Mouse (Mus musculus) forebrain, embryonic 16.5 days (tissue): ENCODE data around the gene Zfp593. TPM values are rescaled to one million over a fixed set of nuclear protein-coding genes. Genes with fewer than 3 reads are reported as not detected.
"Not testable (repeated sequence)": the region's sequence is repeated elsewhere in the genome, so short reads cannot be mapped to it uniquely, and the experiment has no call there.

ENCODE experiments used
- ATAC-seq: fragments of 200-750 bp; cut with Nextera tagmentation; 2 replicates; pipeline ENCODE4 v1.8.0; 2017; ENCODE audit warnings: mild to moderate bottlenecking, moderate library complexity
- H3K27ac ChIP-seq: fragments of 300-500 bp; sonication (generic); 2 replicates; pipeline ENCODE4 v1.5.1; 2014; ENCODE audit warnings: low read length, control low read depth
- H3K27me3 ChIP-seq: fragments of 300-500 bp; sonication (generic); replicated peaks from 2 replicates; pipeline ENCODE4 v1.6.1; 2014; ENCODE audit warnings: low read length; ENCODE audit not compliant: control insufficient read depth, insufficient read depth
- H3K36me3 ChIP-seq: fragments of 300-500 bp; sonication (generic); 2 replicates; pipeline ENCODE4 v1.6.1; 2014; ENCODE audit not compliant: control insufficient read depth, insufficient read depth
- H3K4me1 ChIP-seq: fragments of 300-500 bp; sonication (generic); replicated peaks from 2 replicates; pipeline ENCODE4 v1.6.1; 2014; ENCODE audit warnings: low read length; ENCODE audit not compliant: control insufficient read depth, insufficient read depth
- H3K4me2 ChIP-seq: fragments of 300-500 bp; sonication (generic); 2 replicates; pipeline ENCODE4 v1.6.1; 2014; ENCODE audit warnings: mild to moderate bottlenecking, low read length, control low read depth
- H3K4me3 ChIP-seq: fragments of 300-500 bp; sonication (generic); replicated peaks from 2 replicates; pipeline ENCODE4 v1.5.1; 2014; ENCODE audit warnings: mild to moderate bottlenecking, low read length, control low read depth
- H3K9ac ChIP-seq: fragments of 300-500 bp; sonication (generic); replicated peaks from 2 replicates; pipeline ENCODE4 v1.6.1; 2014; ENCODE audit warnings: low read depth, low read length, control low read depth
- H3K9me3 ChIP-seq: fragments of 300-500 bp; sonication (generic); 2 replicates; pipeline ENCODE4 v1.6.1; 2016; ENCODE audit warnings: low read length; ENCODE audit not compliant: control insufficient read depth
- WGBS: fragments of 180-500 bp; shearing (Covaris S2); extraction: QIAGEN DNeasy Blood & Tissue Kit; methylation state at CpG from one replicate; pipeline ENCODE4 v1.1.7; 2014; 5-methylcytosine and 5-hydroxymethylcytosine counted together
- polyA plus RNA-seq: library from polyadenylated mRNA; unstranded; fragments of >200 nt; fragmentation: Nextera tagmentation; extraction: Ambion mirVana; gene quantifications from 2 replicates; pipeline ENCODE4 v1.2.1, GENCODE M21; 2015

Gene Zfp593
- polyA plus RNA-seq, 1 experiment from 2014 or later: 17.1 TPM

DNA sequence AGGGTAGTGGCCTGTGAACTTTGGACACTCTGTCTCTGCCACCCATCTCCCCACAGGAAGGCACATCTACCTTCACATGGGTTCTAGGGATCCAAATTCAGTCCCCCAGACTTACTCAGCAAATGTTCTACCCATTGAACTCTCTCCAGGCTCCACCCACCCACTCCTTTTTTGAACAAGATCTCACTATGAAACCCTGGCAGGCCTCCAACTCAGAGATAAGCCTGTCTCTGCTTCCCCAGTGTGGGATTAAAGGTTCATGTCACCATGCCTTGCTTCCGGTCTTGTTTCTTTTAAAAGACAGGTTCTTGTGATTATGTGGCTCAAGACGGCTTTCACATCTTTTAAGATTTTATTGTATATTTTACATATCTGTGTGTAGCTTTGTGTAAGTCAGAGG is 39.5 kb upstream of the Zfp593 start:
- 94% methylated on average over 2 of the region's 2 CpGs for WGBS
- H3K36me3 ChIP-seq: peaks cover 16% of the 10 kb centered on the region
- no peak overlapping the region for H3K4me2 ChIP-seq
- H3K9me3 ChIP-seq: no peaks in the 10 kb centered on the region
- no peak overlapping the region for H3K9ac ChIP-seq
- H3K4me1 ChIP-seq: peaks cover 18% of the 10 kb centered on the region
- H3K27me3 ChIP-seq: no peaks in the 10 kb centered on the region
- no peak overlapping the region for H3K27ac ChIP-seq
- no peak for ATAC-seq
- H3K4me3 ChIP-seq: no peak overlapping the region

DNA sequence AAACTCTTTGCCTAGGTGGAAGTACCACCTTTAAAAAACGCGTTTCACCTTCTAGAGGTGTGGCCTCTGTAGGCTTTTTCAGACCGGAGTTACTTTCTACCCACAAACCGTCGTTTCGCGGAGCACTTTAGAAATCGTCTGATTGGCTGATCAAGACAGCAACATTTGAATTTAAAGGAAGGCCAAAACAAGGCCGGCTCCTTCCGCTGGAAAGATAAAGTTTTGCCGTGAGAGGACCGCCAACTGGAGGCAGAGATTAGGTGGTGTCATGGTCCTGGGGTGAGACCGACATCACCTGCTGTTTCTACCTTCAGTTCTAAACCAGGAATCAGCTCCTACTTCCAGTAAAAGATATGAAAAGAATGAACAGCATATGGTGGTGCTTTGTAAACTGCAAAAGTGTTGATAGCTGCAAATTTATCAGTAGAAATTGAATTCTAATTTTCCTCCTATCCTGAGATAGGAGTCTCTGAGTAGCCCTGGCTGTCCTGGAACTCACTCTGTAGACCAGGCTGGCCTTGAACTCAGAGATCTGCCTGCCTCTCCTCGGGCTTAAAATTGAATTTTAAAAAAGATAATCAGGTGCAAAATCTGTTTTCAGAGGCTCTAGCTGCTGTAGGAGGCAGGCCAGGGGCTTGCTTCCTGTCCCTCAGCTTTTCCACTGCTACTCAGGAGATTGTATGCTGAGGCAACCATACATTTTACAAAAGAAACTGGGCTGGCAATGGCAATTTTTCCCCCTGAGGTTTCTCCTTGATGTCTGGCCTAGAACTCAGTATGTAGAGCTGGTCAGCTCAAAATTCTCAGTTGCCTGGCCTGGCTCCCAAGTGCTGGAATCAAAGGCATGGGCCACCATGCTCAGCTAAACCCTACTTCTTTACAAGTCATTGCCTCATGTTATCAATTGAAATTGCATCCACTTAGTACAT is 28.3 kb upstream of the Zfp593 start:
- Histone ChIP-seq H3K9me3 (no peaks in the 10 kb centered on the region), H3K27me3 (no peaks in the 10 kb centered on the region), H3K4me3 (no peak overlapping the region), H3K27ac (no peak overlapping the region), H3K4me2 (no peak overlapping the region), H3K36me3 (peaks cover 22% of the 10 kb centered on the region), H3K4me1 (no peaks in the 10 kb centered on the region), H3K9ac (no peak overlapping the region)
- 9% methylated on average over 14 of the region's 14 CpGs for WGBS
- no peak for ATAC-seq

DNA sequence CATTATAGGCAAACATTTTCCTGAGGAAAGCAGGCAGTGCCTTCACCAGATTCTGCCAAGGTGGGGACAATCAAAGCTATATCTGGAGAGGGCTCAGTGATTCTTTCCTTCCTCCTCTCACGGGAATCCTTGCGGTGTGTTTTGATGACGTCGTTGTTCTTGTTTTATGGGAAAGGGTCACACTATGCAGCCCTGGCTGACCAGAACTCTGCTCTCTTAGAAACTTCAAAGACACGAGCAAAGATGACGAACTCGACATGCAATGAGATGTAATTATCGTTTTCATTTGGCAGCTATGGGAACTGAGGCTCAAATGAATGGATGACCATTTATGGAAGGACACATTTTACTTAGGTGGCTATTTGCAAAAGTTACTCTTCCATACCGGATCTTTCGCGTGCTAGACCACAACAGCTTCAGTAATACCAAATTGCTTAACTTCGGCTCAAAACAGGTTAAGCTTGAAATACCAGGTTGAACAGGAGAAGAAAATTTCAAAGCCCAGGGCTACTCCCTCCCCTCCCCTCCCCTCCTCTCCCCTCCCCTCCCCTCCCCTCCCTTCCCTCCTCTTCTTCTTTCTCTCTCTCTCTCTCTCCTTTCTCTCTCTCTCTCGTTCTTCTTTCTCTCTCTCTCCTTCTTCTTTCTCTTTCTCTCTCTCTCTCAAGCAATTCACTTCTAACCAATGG is 27.5 kb upstream of the Zfp593 start:
- Histone ChIP-seq H3K4me3 (no peak overlapping the region), H3K36me3 (peaks cover 16% of the 10 kb centered on the region), H3K9me3 (no peaks in the 10 kb centered on the region), H3K4me1 (no peaks in the 10 kb centered on the region), H3K27ac (no peak overlapping the region), H3K4me2 (no peak overlapping the region), H3K9ac (no peak overlapping the region), H3K27me3 (no peaks in the 10 kb centered on the region)
- no peak for ATAC-seq
- 34% methylated on average over 12 of the region's 13 CpGs for WGBS

DNA sequence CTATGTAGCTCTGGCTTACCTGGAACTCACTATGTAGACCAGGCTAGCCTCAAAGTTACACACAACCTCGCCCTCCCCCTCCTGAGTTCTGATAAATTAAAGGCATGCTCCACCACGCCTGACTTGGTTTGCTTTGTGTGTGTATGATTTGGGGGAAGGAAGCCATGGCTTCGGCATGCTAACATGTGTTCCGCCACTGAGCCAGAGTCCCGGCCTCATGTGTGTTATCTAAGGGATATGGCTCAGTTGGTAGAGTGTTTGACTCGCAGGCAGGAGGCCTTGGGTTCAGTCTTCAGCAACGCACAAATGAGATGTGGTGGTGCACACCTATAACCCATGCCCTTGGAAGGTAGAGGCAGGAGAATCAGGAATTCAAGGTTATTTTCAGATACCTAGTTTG is 26.6 kb upstream of the Zfp593 start:
- H3K9me3 ChIP-seq: no peaks in the 10 kb centered on the region
- H3K4me2 ChIP-seq: no peak overlapping the region
- no peak overlapping the region for H3K9ac ChIP-seq
- H3K4me3 ChIP-seq: no peak overlapping the region
- 83% methylated on average over 7 of the region's 7 CpGs for WGBS
- no peak for ATAC-seq
- H3K27ac ChIP-seq: no peak overlapping the region
- H3K36me3 ChIP-seq: peaks cover 8% of the 10 kb centered on the region
- no peaks in the 10 kb centered on the region for H3K4me1 ChIP-seq
- H3K27me3 ChIP-seq: no peaks in the 10 kb centered on the region

DNA sequence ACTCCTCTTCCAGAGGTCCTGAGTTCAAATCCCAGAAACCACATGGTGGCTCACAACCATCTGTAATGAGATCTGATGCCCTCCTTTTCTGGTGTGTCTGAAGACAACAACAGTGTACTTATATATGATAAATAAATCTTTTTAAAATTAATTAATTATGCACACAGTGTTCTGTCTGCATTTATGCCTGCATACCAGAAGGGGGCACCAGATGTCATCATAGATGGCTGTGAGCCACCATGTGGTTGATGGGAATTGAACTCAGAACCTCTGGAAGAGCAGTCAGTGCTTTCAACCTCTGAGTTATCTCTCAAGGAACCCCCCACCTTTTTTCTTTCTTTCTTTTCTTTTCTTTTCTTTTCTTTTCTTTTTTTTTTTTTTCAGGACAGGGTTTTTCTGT is 24.2 kb upstream of the Zfp593 start:
- not testable (repeated sequence) for H3K9me3 ChIP-seq, H3K36me3 ChIP-seq, H3K4me2 ChIP-seq, H3K27ac ChIP-seq, ATAC-seq, H3K9ac ChIP-seq, H3K4me3 ChIP-seq, H3K4me1 ChIP-seq, H3K27me3 ChIP-seq

DNA sequence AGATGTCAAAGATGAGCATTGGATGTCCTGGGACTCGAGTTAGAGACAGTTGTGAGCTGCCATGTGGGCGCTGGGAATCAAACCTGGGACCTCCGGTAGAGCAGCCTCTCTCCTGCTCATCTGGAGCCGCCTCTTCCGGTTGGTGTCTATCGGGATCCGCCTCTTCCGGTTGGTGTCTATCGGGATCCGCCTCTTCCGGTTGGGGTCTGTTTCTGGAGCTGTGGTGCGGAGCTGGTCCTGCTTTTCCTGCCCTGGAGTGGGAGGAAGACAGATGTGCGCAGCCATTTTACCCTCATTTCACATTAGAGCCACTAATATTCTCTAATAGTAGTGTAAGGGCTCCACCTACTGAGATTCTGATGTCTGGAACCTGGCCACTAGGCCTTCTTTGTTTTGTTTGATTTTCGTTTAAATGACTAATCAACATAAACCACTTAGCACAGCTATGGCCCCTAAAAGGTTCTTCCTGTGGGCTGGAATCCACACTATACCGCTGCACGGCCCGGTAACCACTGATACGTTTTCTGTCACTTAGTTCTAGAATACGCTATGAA is 22.8 kb upstream of the Zfp593 start:
- Histone ChIP-seq H3K27me3 (no peaks in the 10 kb centered on the region), H3K4me2 (no peak overlapping the region), H3K9ac (no peak overlapping the region), H3K9me3 (no peaks in the 10 kb centered on the region), H3K4me3 (no peak overlapping the region), H3K27ac (no peak overlapping the region), H3K4me1 (no peaks in the 10 kb centered on the region), H3K36me3 (no peaks in the 10 kb centered on the region)
- ATAC-seq: no peak
- 84% methylated on average over 19 of the region's 19 CpGs for WGBS

DNA sequence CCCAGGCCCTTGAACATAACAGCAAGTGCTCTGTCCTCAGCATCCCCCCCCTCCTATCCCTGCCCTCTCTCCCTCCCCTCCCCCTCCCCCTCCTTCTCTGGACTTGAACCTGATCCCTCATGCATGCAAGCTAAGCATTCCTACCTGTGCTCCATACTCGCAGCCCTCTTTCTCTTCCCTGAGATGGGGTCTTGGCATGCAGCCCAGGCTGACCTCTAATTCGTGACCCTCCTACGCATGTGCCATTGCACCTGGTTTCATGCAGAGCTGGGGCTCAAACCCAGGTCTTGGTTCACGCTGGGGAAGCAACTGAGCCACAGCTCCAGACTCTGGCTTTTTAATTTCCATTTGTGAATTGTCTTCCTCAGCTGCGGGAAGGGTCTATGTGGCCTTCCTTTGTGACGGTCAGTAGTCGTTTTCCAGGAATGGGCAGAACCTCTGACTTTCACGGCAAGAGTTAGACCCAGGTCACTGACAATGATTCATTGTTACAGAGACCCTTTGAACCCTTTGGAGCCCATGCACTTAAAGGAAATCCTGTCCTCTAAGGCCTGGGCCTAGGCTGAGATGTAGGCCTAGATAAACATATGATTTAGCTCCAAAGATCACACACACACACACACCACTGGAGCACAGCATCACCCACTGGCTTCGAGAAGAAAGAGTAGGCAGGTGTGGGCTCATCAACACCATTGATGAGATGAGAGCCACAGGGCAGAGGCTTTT is 20.6 kb upstream of the Zfp593 start:
- no peaks in the 10 kb centered on the region for H3K9me3 ChIP-seq
- ATAC-seq: no peak
- H3K4me3 ChIP-seq: no peak overlapping the region
- H3K9ac ChIP-seq: no peak overlapping the region
- no peak overlapping the region for H3K27ac ChIP-seq
- WGBS: 70% methylated on average over 9 of the region's 9 CpGs
- H3K36me3 ChIP-seq: no peaks in the 10 kb centered on the region
- H3K4me1 ChIP-seq: no peaks in the 10 kb centered on the region
- no peak overlapping the region for H3K4me2 ChIP-seq
- H3K27me3 ChIP-seq: no peaks in the 10 kb centered on the region

DNA sequence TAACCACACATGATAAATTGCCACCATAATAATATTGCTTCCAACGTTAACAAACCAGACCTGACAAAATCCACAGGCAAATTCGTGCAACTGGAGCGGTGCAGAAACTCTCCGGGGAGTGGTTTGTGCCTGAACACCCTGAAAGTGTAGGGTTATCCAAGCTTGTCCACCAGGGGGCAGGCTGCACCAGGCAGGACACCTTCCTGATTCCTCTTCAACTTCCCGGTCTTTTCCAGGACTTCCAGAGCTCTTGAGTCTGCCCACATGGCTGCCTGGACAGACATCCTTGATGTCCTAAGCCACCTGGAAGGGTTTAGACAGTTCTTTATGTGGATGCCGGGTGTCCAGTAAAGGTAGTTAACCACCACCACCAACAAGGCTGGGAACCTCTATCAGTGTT is 17.8 kb upstream of the Zfp593 start:
- no peaks in the 10 kb centered on the region for H3K27me3 ChIP-seq
- no peaks in the 10 kb centered on the region for H3K4me1 ChIP-seq
- no peak overlapping the region for H3K4me2 ChIP-seq
- H3K9ac ChIP-seq: no peak overlapping the region
- ATAC-seq: no peak
- H3K4me3 ChIP-seq: no peak overlapping the region
- no peaks in the 10 kb centered on the region for H3K36me3 ChIP-seq
- no peaks in the 10 kb centered on the region for H3K9me3 ChIP-seq
- WGBS: 41% methylated on average over 6 of the region's 6 CpGs
- H3K27ac ChIP-seq: no peak overlapping the region

DNA sequence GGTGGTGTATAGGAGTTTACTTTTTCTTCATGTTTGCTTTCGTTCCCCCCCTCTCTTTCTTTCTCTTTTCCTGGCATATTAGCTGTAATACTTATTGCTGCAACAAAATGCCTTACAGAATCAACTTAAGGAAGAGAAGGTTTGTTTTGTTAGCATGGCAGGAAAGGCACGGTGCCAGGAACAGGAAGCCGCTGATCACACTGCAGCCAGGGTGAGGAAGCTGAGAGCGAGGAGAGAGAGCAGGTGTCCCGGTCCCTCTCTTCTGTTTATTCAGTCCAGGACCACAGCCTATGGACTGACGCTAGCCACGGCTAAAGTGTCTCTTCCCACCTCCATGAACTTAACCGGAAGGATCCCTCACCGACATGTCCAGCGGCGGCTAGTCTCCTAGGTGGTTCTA is 13.0 kb upstream of the Zfp593 start:
- H3K9me3 ChIP-seq: no peaks in the 10 kb centered on the region
- no peak overlapping the region for H3K9ac ChIP-seq
- 60% methylated on average over 11 of the region's 11 CpGs for WGBS
- H3K4me2 ChIP-seq: no peak overlapping the region
- H3K27me3 ChIP-seq: peaks cover 20% of the 10 kb centered on the region
- peaks cover 6% of the 10 kb centered on the region for H3K4me1 ChIP-seq
- ATAC-seq: no peak
- no peaks in the 10 kb centered on the region for H3K36me3 ChIP-seq
- no peak overlapping the region for H3K27ac ChIP-seq
- no peak overlapping the region for H3K4me3 ChIP-seq
